Mouse (Mus musculus): ENCODE data around the gene Cfap161.

DNA sequence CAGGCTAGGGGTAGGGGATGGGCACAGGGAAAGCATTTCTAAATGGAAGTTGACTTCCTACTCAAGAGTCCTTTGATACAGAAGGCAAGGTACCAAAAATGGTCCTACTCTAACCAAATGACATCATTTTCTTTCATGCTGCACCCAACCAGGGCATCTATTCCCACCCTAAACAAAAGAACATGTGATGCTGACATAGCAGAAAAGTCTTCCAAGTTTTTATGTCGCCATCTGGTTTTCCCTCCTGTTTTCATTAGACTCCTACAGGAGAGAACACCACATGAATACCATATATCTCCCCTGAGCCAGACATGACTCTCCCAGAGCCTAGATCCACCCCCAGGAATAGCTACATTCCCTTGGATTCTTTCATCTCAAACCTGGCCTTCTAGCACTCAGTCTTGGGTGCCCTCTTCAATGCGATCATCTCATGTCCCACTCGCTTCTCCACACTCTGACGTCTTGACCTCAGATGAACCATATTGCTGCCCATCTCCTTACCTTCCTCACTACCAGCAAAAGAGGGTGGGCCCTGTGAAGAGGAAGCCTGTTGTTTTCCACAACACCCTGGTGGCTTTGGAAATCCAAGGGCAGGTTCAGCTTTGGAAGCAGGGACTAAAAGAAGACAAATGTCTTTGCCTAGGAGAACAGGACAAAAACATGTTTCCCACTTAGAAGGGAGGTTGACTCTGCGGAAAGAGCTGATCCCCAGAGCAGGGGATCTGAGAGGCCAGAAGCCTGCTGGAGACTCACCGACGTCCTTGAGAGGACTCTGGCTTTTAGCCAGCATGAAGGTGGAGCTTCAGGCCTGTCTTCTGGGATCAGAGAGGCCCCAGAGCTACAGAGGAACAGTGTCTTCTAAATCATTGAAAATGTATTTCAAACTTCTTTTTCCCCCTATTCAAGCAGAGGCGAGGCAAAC is 6.1 kb upstream of the Cfap161 start:
- TF ChIP-seq POLR2A (IDR thresholded peaks at IDR 0.05; ENCODE audit: insufficient read length, low read depth) (no peak), USF1 (IDR thresholded peaks at IDR 0.05; ENCODE audit: low read depth) (no peak), E2F4 (IDR thresholded peaks at IDR 0.05; ENCODE audit: insufficient read depth) (no peak), MAX (IDR thresholded peaks at IDR 0.05; ENCODE audit: low read depth) (no peak), SRF (IDR thresholded peaks at IDR 0.05; ENCODE audit: control insufficient read depth, insufficient read length, low read depth) (no peak), POLR2AphosphoS2 (IDR thresholded peaks at IDR 0.05; ENCODE audit: insufficient read length, low read depth) (no peak), CEBPB (IDR thresholded peaks at IDR 0.05; ENCODE audit: insufficient read depth, poor library complexity, severe bottlenecking) (no peak), TCF3 (IDR thresholded peaks at IDR 0.05; ENCODE audit: insufficient read length, low read depth) (no peak)

Measured in myocyte (in vitro differentiated cells).